Mouse (Mus musculus) neutrophil, adult 83 days (primary cell): ENCODE measurements around the gene Sstr5. TPM values are rescaled to one million over a fixed set of nuclear protein-coding genes. Genes with fewer than 3 reads are reported as not detected.

Source experiments
- total RNA-seq, 2 experiments: library from RNA; stranded (reverse); gene quantifications; one replicate each; pipeline ENCODE4 v1.2.4; 2023

Gene Sstr5
- not detected for total RNA-seq

GRCm38 (mm10) chr17:25497013-25497412, at the start of gene Sstr5:
Gene Sstr5 (minus strand): TSS chr17:25497288.

GRCm38 (mm10) chr17:25454272-25454671, 42.8 kb downstream of the Sstr5 start, which contains the start of gene Tekt4:
Gene Tekt4 (plus strand): TSS chr17:25454615.

Other genes starting within 250 kb of the Sstr5 start
- gene Baiap3, start 240.9 kb downstream of the Sstr5 start, total RNA-seq, result 1 to 10 TPM; 5.4 to 8.2 TPM
- 100 to 1,000 TPM; 193 to 202 TPM for gene Ube2i, start 222.7 kb downstream of the Sstr5 start, total RNA-seq
- 100 to 1,000 TPM; 125 to 158 TPM for gene Prss34, start 198.9 kb downstream of the Sstr5 start, total RNA-seq
- gene Prss28, start 188.6 kb downstream of the Sstr5 start, total RNA-seq, result not detected
- not detected for gene Prss29, start 178.6 kb downstream of the Sstr5 start, total RNA-seq
- not detected for gene Tpsab1, start 151.7 kb downstream of the Sstr5 start, total RNA-seq
- not detected for gene Tpsb2, start 131.0 kb downstream of the Sstr5 start, total RNA-seq
- not detected for gene Tpsg1, start 128.0 kb downstream of the Sstr5 start, total RNA-seq
- 1 to 10 TPM in 1 of 2 experiments, under 1 TPM in 1; 0.39 to 1.5 TPM for gene Cacna1h, start 63.5 kb downstream of the Sstr5 start, total RNA-seq
- not detected for gene Tekt4, start 42.7 kb downstream of the Sstr5 start, total RNA-seq
- not detected for gene Sox8, start 73.4 kb upstream of the Sstr5 start, total RNA-seq
- 10 to 100 TPM; 13.6 to 14.3 TPM for gene Lmf1, start 81.8 kb upstream of the Sstr5 start, total RNA-seq
- gene Gng13, start 219.9 kb upstream of the Sstr5 start, total RNA-seq, result not detected
- gene Chtf18, start 230.1 kb upstream of the Sstr5 start, total RNA-seq, result 10 to 100 TPM; 20.2 to 26.7 TPM
- 1 to 10 TPM; 6.4 TPM for gene Rpusd1, start 230.4 kb upstream of the Sstr5 start, total RNA-seq
- not detected for gene Mslnl, start 238.8 kb upstream of the Sstr5 start, total RNA-seq